Mouse (Mus musculus): ENCODE data around the gene Asb5.

GRCm38 (mm10) chr8:54529382-54530296 is at the start of gene Asb5, which contains the start of gene Spcs3:
- TF ChIP-seq CTCF (conservative IDR thresholded peaks at IDR 0.05 in 1 of 2, IDR thresholded peaks at IDR 0.05 in 1 of 2; ENCODE audit: low read depth in 2 of 2, low read length in 2 of 2): no peak
- no peak for TF ChIP-seq RCOR1 (conservative IDR thresholded peaks at IDR 0.05; ENCODE audit: low read depth, low read length)
- no peak for TF ChIP-seq E2F4 (IDR thresholded peaks at IDR 0.05; ENCODE audit: insufficient replicate concordance, low read depth, low read length)
- TF ChIP-seq MAFK (IDR thresholded peaks at IDR 0.05; ENCODE audit: insufficient replicate concordance, low read length): no peak

All from CH12.LX (cell line).